Mouse (Mus musculus): ENCODE data around the gene Gm20388. TPM values are rescaled to one million over a fixed set of nuclear protein-coding genes. Genes with fewer than 3 reads are reported as not detected.

Gm20388 gene
- total and polyA plus RNA-seq, 2 experiments from 2014 or later = 17.3 TPM; not detected in 1

GRCm38 (mm10) chr8:120610824-120611223, 700.2 kb downstream of the Gm20388 start:
- Histone ChIP-seq H3K4me2 (ENCODE audit: low read depth, low read length) (no peak overlapping the region), H3K27ac (ENCODE audit: low read depth) (no peak overlapping the region), H3K36me3 (replicated peaks; ENCODE audit: control insufficient read depth, insufficient read depth, low read length) (no peaks in the 10 kb centered on the region), H3K27me3 (ENCODE audit: control insufficient read depth, insufficient read depth, low read length) (0 out of 2 replicates have a peak, but pooled peaks cover 4% of the 10 kb centered on the region), H3K9me3 (replicated peaks; ENCODE audit: control insufficient read depth, low read length) (no peaks in the 10 kb centered on the region), H3K4me1 (ENCODE audit: control insufficient read depth, insufficient read depth) (no peaks in the 10 kb centered on the region), H3K4me3 (ENCODE audit: low read depth, low read length) (no peak overlapping the region), H3K9ac (replicated peaks; ENCODE audit: low read depth, low read length) (no peak overlapping the region)
- 84% methylated on average over 6 of the region's 6 CpGs for WGBS
- no peak for DNase-seq (ENCODE audit: low spot score)
- TF ChIP-seq EP300 (IDR thresholded peaks at IDR 0.05; ENCODE audit: low read depth) (no peak), CTCF (IDR thresholded peaks at IDR 0.05; ENCODE audit: low read depth) (no peak)
- ATAC-seq (ENCODE audit: insufficient read depth, low read depth) = no peak

DNA sequence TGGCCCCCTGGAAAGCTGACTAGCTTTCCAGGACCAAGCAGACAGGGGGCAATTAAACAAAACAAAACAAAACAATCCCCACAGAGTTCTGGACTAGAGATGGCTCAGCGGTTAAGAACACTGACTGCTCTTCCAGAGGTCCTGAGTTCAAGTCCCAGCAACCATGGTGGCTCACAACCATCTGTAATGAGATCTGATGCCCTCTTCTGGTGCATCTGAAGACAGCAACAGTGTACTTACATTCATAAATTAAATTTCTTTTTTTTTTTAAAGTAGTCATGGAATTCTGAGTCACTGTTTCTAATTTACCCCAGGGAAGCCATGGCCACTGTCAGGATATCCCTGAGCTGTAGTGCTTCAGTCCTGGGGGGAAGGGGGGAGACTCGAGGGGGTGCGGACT, 703.9 kb downstream of the Gm20388 start:
- no peak overlapping the region for H3K27ac ChIP-seq (ENCODE audit: low read depth)
- no peak for ATAC-seq (ENCODE audit: insufficient read depth, low read depth)

DNA sequence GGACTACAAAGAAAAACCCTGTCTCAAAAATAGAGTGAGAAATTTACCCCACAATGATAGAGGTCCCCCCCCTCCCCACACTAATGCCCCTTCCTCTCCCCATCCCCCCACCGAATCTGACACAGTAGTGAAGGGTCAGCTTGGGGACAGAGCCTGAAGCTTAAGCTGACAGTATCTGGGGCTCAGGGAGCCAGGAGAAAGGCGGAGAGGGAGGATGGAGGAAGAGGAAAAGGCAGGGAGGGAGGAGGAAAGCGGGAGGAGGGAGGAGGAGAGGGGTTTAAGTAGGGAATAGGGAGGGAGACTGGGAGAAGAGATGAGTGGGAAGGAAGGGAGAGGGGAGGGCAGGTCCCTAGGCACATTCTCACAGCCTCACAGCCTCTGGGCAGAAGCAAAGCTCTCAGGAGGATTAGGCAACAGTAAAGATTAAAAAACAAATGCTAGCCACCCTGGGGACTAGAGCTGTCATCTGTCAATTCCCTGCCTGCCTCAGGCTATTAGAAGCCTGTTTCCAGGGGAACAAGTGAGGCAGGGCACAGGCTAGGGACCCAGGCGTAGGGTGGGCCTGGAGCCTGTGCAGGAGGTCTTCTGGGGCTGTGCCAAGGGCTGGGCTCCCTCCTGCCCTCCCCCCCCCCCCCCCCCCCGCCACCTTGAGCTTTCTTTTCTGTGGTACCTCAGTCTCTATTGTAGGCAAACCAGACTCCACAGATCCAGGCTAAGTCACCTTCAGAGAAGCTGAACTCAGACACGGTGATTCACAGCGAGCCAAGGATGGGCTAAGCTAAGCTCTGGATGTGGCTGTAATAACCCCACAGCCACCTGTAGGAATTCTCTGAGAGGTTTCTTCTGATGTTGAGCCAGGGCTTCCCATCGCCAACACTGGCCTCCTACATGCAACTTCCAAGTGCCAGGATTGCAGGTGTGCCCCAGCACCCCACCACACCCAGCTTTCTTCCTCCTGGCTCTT, 706.3 kb downstream of the Gm20388 start:
- Histone ChIP-seq H3K27ac (ENCODE audit: low read depth) (no peak overlapping the region), H3K9me3 (replicated peaks; ENCODE audit: control insufficient read depth, low read length) (no peaks in the 10 kb centered on the region), H3K27me3 (ENCODE audit: control insufficient read depth, insufficient read depth, low read length) (0 out of 2 replicates have a peak, but pooled peaks cover 4% of the 10 kb centered on the region), H3K4me1 (ENCODE audit: control insufficient read depth, insufficient read depth) (peaks cover 18% of the 10 kb centered on the region; the same call in 1 of the 2 replicates), H3K36me3 (replicated peaks; ENCODE audit: control insufficient read depth, insufficient read depth, low read length) (no peaks in the 10 kb centered on the region), H3K4me3 (ENCODE audit: low read depth, low read length) (no peak overlapping the region), H3K9ac (replicated peaks; ENCODE audit: low read depth, low read length) (no peak overlapping the region), H3K4me2 (ENCODE audit: low read depth, low read length) (no peak overlapping the region)
- peak; percentile 19; the same call in 1 of the 2 replicates for ATAC-seq (ENCODE audit: insufficient read depth, low read depth)
- 57% methylated on average over 7 of the region's 8 CpGs for WGBS
- TF ChIP-seq EP300 (IDR thresholded peaks at IDR 0.05; ENCODE audit: low read depth) (no peak), CTCF (IDR thresholded peaks at IDR 0.05; ENCODE audit: low read depth) (no peak)
- no peak for DNase-seq (ENCODE audit: low spot score)

More for the DNA sequence above, 703.9 kb downstream of the Gm20388 start:
- DNase-seq (ENCODE audit: low spot score) = no peak
- H3K9me3 ChIP-seq (replicated peaks; ENCODE audit: control insufficient read depth, low read length) = no peaks in the 10 kb centered on the region
- H3K36me3 ChIP-seq (replicated peaks; ENCODE audit: control insufficient read depth, insufficient read depth, low read length) = no peaks in the 10 kb centered on the region
- no peak overlapping the region for H3K9ac ChIP-seq (replicated peaks; ENCODE audit: low read depth, low read length)
- no peak for TF ChIP-seq EP300 (IDR thresholded peaks at IDR 0.05; ENCODE audit: low read depth)
- peaks cover 5% of the 10 kb centered on the region; the same call in 1 of the 2 replicates for H3K4me1 ChIP-seq (ENCODE audit: control insufficient read depth, insufficient read depth)
- 0 out of 2 replicates have a peak, but pooled peaks cover 4% of the 10 kb centered on the region for H3K27me3 ChIP-seq (ENCODE audit: control insufficient read depth, insufficient read depth, low read length)
- H3K4me2 ChIP-seq (ENCODE audit: low read depth, low read length) = no peak overlapping the region
- WGBS = 84% methylated on average over 3 of the region's 3 CpGs
- no peak overlapping the region for H3K4me3 ChIP-seq (ENCODE audit: low read depth, low read length)

DNA sequence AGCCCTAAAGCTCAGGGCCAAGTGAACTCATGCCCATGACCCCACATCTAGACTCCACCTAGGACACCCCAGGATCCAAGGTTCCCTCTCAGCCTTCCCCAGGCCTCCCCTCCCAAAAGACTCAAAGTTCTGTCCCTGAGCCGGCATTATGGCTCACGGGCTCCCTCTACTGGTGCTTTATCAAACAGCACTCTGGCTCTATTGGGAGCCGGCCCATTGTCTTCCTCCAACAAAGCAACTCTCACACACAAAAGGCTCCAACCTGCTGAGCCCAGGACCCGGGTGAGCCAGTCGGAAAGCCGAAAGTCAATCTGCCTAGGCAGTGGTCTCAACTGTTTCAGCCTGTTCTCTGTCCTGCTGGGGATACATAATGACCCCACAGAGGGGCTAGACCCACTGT, 707.5 kb downstream of the Gm20388 start:
- Histone ChIP-seq H3K9ac (replicated peaks; ENCODE audit: low read depth, low read length) (no peak overlapping the region), H3K27me3 (ENCODE audit: control insufficient read depth, insufficient read depth, low read length) (0 out of 2 replicates have a peak, but pooled peaks cover 4% of the 10 kb centered on the region), H3K4me2 (ENCODE audit: low read depth, low read length) (no peak overlapping the region), H3K4me1 (ENCODE audit: control insufficient read depth, insufficient read depth) (peaks cover 18% of the 10 kb centered on the region; the same call in 1 of the 2 replicates), H3K9me3 (replicated peaks; ENCODE audit: control insufficient read depth, low read length) (no peaks in the 10 kb centered on the region), H3K36me3 (replicated peaks; ENCODE audit: control insufficient read depth, insufficient read depth, low read length) (no peaks in the 10 kb centered on the region), H3K27ac (ENCODE audit: low read depth) (no peak overlapping the region), H3K4me3 (ENCODE audit: low read depth, low read length) (no peak overlapping the region)
- WGBS = 0% methylated on average over 6 of the region's 6 CpGs
- DNase-seq (ENCODE audit: low spot score) (peak; percentile 62), ATAC-seq (ENCODE audit: insufficient read depth, low read depth) (peak; percentile 52)
- peak; percentile 89 for TF ChIP-seq CTCF (IDR thresholded peaks at IDR 0.05; ENCODE audit: low read depth)
- no peak for TF ChIP-seq EP300 (IDR thresholded peaks at IDR 0.05; ENCODE audit: low read depth)

GRCm38 (mm10) chr8:120619235-120620180, 708.9 kb downstream of the Gm20388 start:
- DNase-seq (ENCODE audit: low spot score) (no peak), ATAC-seq (ENCODE audit: insufficient read depth, low read depth) (peak; percentile 49)
- TF ChIP-seq EP300 (IDR thresholded peaks at IDR 0.05; ENCODE audit: low read depth) (0 out of 2 replicates have a peak, but pooled peaks have one; percentile 28), CTCF (IDR thresholded peaks at IDR 0.05; ENCODE audit: low read depth) (no peak)
- Histone ChIP-seq H3K4me1 (ENCODE audit: control insufficient read depth, insufficient read depth) (peaks cover 18% of the 10 kb centered on the region; the same call in 1 of the 2 replicates), H3K4me2 (ENCODE audit: low read depth, low read length) (no peak overlapping the region), H3K36me3 (replicated peaks; ENCODE audit: control insufficient read depth, insufficient read depth, low read length) (no peaks in the 10 kb centered on the region), H3K27me3 (ENCODE audit: control insufficient read depth, insufficient read depth, low read length) (no peaks in the 10 kb centered on the region), H3K9ac (replicated peaks; ENCODE audit: low read depth, low read length) (no peak overlapping the region), H3K4me3 (ENCODE audit: low read depth, low read length) (no peak overlapping the region), H3K9me3 (replicated peaks; ENCODE audit: control insufficient read depth, low read length) (no peaks in the 10 kb centered on the region), H3K27ac (ENCODE audit: low read depth) (peak overlapping the region; percentile 32)
- WGBS = 66% methylated on average over 11 of the region's 11 CpGs
